Mouse (Mus musculus): ENCODE data around the gene Frat2.

The Frat2 gene

GRCm38 (mm10) chr19:41817325-41817724, 30.6 kb downstream of the Frat2 start:
- DNase-seq, result no peak

DNA sequence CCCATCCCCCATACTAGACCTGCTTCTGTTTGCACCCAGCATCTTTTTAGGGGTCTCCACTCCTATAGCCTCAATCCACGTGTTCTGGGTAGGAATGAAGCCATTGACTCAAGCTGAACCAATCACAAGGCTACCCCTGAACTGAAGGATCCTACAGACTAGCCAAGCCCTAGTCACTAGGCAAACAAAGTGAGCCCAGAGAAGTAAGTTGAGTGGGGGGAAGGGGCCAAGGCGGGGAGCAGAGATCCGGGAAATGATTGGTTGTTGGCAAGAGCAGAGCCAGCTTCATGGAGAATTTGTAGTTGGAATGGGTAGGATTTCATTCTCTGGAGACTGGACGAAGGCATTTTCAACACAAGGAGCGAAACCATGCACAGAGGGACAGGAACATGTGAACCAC, 31.0 kb downstream of the Frat2 start:
- no peak for DNase-seq

- no peak for DNase-seq
These were observed 31.5 kb downstream of the Frat2 start for GRCm38 (mm10) chr19:41816410-41816809.

GRCm38 (mm10) chr19:41813374-41813773, 34.6 kb downstream of the Frat2 start:
- DNase-seq, result no peak

- no peak for DNase-seq
These were observed 35.4 kb downstream of the Frat2 start for GRCm38 (mm10) chr19:41812525-41812924.

- no peak for DNase-seq
These were observed 37.9 kb downstream of the Frat2 start for GRCm38 (mm10) chr19:41810074-41810473.

DNA sequence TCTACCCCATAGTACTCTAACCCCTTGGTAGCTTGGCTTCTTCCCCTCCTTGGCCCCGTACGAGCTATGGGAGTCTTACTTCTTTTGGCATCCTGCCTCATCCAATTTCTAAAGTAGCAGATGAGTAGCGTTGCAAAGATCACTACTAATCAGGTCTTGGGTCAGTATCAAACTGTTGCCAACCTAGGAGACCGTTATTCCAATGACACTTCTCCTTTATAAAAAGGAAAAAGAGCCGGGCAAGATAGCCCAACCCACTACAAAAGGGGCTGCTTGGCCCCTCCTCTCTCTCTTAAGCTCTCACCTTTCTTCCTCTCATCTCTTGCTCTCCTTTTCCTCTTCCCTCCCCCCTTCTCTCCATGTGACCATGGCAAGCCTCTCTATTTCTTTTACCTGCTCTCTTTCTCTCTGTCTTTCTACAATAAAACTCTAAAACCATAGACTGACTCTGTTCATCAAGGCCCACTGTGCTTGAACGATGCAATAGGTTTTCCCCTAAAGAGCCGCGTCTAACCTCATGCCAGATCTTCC, 39.8 kb downstream of the Frat2 start:
- no peak for DNase-seq

GRCm38 (mm10) chr19:41807497-41807896, 40.4 kb downstream of the Frat2 start:
- no peak for DNase-seq

GRCm38 (mm10) chr19:41805831-41806230, 42.1 kb downstream of the Frat2 start:
- no peak for DNase-seq

- DNase-seq, result no peak
These were observed 44.6 kb downstream of the Frat2 start for GRCm38 (mm10) chr19:41803322-41803721.

DNA sequence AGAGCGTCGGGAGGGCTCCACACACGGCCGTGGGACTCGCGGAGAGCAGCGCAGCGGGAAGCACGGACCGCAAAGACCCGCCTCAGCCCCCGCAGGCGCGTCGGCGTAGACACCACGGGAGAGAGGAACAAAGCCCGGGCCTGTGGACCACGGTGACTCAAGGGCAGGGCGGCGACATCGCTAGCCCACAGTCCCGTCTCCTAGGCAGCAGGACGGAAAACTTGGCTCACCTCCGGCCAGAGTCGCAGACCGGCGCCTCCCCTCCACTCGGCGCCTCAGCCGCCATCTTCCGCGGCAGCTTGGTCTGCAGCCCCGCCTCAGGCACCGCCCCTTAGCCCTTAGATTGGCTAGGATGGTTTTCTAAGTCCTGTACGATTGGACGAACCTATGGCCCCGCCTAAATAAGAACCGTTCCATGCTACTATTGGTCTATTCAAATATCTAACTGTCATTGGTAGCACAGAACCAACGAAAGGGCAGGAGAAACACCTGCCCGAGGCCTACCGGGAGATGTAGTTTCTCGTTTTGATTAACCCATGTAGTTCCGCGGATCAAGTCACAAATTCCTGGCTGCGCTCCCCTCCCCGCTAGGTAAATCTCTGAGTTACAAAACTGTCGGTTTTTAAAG, 46.1 kb downstream of the Frat2 start, which contains the start of gene Arhgap19:
TSS of gene Arhgap19 (minus strand) at position 306 of the 628 bp plus-strand sequence.
- peak; percentile 93 to 96 for DNase-seq

DNA sequence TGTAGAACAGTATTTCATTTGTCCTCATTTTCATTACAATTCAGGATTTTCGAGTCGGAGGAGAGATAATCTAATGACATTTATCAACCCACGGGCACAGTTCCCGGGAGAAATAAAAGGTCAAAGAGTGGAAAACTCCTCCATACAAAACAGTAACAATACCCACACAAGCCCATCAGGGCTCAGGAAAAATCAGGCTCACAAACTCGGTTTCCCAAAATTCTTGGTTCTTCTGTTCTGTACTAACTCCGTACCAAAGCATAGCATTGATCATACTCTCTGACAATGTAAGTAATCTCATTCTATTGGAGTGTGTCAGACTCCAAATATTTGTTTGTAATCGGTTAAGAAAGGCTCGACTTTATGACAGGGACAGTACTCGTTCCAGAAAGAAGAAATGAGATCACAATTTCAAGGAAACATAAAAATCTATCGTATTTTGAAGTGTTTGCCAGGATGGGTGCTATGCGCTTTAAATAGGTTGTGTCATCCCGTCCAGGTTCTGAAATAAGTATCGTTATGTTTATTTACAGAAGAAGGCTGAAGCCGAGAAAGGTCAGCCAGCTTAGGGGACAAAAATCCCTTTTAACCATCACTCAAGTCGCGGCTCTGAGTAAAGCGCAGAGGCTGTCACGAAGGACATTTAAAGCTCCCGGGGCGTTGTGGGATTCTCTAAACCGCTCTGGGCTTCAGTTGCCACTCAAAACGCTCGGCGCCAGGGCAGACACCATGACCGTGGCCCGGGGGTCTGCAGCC, 46.8 kb downstream of the Frat2 start:
- DNase-seq, result peak in 1 of 2 experiments; percentile 12

DNA sequence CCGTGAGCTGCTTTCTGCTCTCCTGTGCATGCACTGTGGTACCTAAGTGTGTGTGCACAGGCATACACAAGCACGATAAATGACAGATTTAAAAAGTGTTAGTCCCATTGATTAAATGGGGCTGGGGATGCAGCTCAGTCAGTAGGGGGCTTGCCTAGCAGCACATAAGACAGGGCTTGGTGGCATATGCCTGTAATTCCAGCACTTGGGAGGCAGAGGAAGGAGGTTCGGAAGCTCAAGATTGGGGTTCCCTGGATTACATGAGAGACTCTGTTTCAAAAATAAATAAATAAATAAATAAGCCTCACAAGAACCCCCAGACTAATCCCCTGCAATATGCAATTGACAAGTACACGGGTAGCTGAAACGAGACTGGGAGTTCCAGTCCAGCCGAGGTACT, 47.5 kb downstream of the Frat2 start:
- DNase-seq, result no peak

DNA sequence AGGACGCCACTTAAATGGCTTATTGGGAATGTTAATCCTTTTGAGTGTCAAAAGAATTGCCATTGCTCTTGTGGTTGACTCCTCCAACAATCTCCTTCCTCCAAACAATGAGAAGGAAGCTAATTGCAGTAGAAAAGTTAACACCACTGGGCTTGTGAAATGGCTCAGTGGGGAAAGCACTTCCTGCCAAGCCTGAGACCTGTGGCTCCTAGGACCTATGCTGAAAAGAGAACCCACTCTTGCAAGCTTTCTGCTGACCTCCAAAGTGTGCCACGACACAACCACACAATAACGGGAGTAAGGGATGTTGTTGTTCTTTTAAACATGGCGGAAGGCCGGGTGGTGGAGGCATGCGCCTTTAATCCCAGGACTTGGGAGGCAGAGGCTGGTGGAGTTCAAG, 50.4 kb downstream of the Frat2 start:
- no peak for DNase-seq

GRCm38 (mm10) chr19:41796789-41797327, 51.1 kb downstream of the Frat2 start:
- DNase-seq, result no peak

- DNase-seq, result no peak
These were observed 51.7 kb downstream of the Frat2 start for GRCm38 (mm10) chr19:41796148-41796760.
